Mouse (Mus musculus) left cerebral cortex, postnatal 36 days (tissue): Measurements from ENCODE around the gene AY761185. TPM values are rescaled to one million over a fixed set of nuclear protein-coding genes. Genes with fewer than 3 reads are reported as not detected.
"Not testable (repeated sequence)": the region's sequence is repeated elsewhere in the genome, so short reads cannot be mapped to it uniquely, and the experiment has no call there.

ENCODE experiments used
- DNase-seq, 2 experiments: peaks; one replicate each; pipeline ENCODE4 v3.0.0; 2021 to 2022; ENCODE audit warnings: low spot score in 2 of 2, mixed read lengths in 1 of 2
- intact Hi-C: fragments of 180-260 bp; cut with DNase I; formaldehyde crosslinking; loops from one replicate; pipeline ENCODE4 v1.15.1; 2025
- total RNA-seq, 2 experiments: library from RNA; stranded (reverse); gene quantifications; 2 replicates each; pipeline ENCODE4 v1.2.3; 2021

The AY761185 gene
- total RNA-seq, result not detected

DNA sequence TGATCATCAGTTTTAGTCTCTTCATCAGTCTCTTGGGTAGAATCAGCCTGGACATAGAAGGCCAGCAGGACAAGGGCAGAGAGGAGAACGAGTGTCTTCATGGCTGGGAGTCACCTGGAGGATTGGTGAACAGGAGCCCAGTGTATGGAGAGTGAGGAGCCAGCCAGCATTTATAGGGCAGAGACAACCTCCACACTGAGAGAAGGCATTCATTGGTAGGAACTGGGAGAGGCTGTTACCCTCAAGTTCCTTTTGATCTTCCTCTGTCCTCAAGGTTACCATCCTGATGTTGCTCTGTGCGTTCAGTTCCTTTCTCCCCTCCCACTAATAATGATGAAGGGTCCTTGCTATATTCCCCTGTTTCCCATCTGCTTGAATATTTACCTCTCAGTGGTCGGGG, at the start of gene AY761185:
AY761185 (minus strand) TSS at position 101 of the 400 bp plus-strand sequence.
- DNase-seq, result no peak
- intact Hi-C loops, result loop anchor here (5.0 kb wide), 1 partner anchor 73 kb away; no protein-coding TSS in a partner anchor

DNA sequence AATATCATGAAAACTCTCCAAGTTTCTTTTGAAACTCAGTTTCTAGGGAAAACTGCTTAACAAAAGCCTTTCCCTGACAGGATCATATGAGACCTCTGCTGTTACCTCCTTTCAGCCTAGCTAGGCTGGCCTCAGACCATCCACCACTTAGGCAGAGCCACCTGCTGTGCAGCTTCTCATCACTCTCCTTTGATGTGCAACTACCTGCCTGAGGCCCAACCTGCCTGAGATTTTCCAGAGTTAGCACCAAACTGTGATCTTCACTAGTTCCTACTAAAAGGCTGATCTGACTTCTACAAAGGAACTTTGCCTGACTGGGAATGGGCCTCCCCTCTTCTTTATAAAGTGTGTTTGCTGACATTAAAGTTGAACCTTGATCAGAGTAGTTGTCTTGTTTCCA, 49.5 kb upstream of the AY761185 start:
- intact Hi-C loops, DNase-seq: not testable (repeated sequence)

DNA sequence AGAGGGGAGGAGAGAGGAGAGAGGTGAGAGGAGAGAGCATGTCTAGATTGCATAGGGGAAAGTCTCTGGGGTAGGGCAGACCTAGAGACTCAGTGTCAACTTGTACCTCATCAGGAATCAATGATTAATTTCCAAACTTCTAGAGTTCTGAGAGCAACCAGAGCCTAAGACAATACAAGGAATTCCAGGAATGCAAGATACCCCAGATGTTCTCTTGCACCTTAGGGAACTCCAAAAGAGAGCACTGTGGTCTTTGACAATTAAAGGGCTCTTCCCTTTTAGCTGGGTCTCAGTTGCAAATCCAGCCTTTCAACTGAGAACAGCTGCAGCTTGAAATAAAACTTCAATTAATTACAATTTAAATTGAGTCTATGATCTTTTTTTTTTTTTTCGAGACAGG, 35.3 kb upstream of the AY761185 start:
- DNase-seq, result no peak
- intact Hi-C loops, result no loop called here

DNA sequence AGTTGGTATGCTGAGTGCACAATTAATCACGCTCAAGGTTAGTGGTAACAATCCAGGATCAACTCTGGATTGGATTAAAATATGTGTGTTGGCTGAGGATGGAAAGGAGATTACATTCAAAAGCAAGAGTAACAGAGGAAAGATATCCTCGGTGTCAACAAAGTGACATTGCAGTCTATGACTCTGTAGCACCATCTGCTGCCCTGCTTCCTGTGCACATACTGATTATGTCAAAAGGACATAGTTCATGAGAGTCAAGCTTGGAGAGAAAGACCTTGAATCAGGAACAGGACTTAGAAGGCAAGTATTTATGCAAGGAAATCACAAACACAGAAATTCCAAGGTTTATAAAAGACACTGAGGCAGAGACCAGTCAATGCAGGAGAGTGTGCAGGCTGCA, 20.0 kb upstream of the AY761185 start:
- no peak for DNase-seq
- intact Hi-C loops, result no loop called here

DNA sequence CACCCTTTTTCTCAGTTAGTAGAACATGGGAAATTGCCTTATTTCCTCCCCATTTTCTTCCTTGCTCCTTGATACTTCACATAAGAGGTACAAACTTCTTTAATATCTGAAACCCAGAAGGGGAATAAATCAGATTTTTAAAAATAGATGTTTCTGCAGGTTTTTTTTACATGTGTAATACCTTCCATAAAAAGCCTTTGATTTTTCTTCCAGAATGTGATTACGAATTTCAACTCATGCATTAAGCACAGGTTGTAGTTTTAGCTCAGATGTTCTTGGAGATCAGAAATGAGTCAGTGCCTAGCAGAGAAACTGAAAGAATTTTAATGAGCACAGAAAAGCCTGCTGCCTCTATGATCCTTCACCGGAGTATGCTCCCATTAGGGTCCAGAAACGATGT, 22.5 kb downstream of the AY761185 start, which contains the start of gene Gm6040:
Gm6040 (minus strand) TSS at position 101 of the 400 bp plus-strand sequence.
- intact Hi-C loops, result no loop called here
- DNase-seq, result no peak

DNA sequence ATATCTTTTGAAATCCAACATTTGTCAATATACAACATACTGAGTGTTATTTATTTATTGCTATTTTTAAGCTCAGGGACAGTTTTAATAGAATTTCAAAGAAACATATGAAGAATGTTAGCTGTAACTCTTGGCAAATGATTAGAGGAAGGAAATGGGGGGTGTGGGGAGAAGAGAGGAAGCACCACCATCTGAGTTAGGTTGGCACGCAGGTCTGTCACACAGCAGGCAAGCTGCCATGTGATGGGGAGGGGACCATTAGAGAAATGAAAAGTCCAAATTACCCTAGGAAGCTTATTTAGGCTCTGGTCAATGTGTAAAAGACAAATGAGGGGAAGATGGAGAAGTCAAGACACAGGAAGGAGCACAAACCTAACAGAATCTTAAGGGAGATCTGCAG, 32.2 kb downstream of the AY761185 start:
- DNase-seq, result no peak
- intact Hi-C loops, result no loop called here

DNA sequence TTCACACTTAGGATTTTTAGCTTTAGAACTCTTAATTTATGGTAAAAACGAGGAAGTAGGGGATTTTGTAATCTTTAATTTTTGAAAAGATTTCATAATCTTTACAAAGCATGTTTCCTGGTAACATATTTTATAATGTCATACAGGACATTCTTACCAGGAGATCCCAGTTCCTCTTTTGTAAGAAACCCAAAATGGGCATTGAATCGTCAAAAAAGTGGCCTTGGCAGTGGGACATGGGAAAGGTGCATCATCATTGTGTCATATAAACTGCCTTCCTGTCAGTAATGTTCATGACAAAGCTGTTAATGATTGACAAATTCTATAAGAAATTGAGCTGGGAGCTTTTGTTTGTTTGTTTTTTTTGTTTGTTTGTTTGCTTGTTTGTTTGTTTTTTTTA, 36.3 kb downstream of the AY761185 start:
- intact Hi-C loops, result no loop called here
- DNase-seq, result no peak

DNA sequence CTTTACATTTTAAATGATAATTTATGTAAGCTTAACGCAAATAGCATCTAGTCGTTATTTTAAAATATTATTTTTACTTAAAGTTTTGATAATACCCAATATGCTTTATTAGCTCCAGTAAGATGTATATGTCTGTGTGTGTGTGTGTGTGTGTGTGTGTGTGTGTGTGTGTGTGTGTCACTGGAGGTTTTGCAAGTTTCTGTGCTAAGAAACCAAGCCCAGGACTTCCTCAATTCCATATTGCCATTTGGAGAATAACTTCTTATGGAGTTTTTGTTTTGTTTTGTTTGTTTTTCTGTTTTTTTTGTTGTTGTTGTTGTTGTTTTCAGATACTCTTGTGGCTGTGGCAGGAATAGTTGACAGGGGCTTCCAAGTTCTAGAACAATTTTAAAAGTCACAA, 37.4 kb downstream of the AY761185 start:
- DNase-seq, result no peak
- intact Hi-C loops, result no loop called here

DNA sequence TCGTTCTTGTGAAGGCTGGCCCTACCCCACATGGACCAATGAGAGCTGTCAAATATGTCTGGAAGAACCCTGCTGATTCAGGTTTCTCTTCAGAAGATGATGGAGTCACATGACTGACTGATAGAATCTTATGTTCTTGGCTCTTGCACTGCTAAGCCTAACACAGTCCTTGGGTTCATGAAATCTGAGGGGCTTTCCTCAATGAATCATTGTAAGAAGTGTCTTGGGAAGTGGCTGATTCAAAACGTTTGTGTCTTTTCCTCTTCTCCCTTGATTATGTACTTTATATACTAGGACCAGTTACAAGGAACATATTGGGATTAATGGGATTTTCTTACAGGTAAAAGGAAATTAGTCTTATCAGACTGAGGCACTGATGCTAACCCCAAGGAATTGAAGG, 42.0 kb downstream of the AY761185 start, which contains the start of gene Gm15056:
Gm15056 (minus strand) TSS at position 101 of the 400 bp plus-strand sequence.
- DNase-seq, result no peak
- intact Hi-C loops, result no loop called here

Other genes with a start within 250 kb of the AY761185 start
- gene Defb33, start 52.0 kb downstream of the AY761185 start, total RNA-seq, result not detected
- gene Gm15056, start 42.1 kb downstream of the AY761185 start, total RNA-seq, result not detected
- gene Gm6040, start 22.6 kb downstream of the AY761185 start, total RNA-seq, result not detected
- not detected for gene Defa21, start 80.8 kb upstream of the AY761185 start, total RNA-seq
- gene Defa23, start 110.3 kb upstream of the AY761185 start, total RNA-seq, result not detected
- not detected for gene Defa35, start 120.3 kb upstream of the AY761185 start, total RNA-seq
- gene Defa25, start 139.7 kb upstream of the AY761185 start, total RNA-seq, result not detected
- not detected for gene Gm14851, start 151.3 kb upstream of the AY761185 start, total RNA-seq
- not detected for gene Defa30, start 189.9 kb upstream of the AY761185 start, total RNA-seq
- gene Defa22, start 217.6 kb upstream of the AY761185 start, total RNA-seq, result not detected
- gene Defa31, start 246.9 kb upstream of the AY761185 start, total RNA-seq, result not detected